Mouse (Mus musculus) bone marrow, adult 2 months (tissue): Measurements from ENCODE around the gene Nrip1.

Experiments
- CTCF ChIP-seq: fragments of 200-500 bp; IDR thresholded peaks from 2 replicates; pipeline ENCODE4 v1.5.1; 2011; ENCODE audit warnings: low read length, control low read depth; ENCODE audit not compliant: control insufficient read depth, insufficient read depth
- POLR2A ChIP-seq: fragments of 200-500 bp; IDR thresholded peaks from 2 replicates; pipeline ENCODE4 v1.6.1; 2011; ENCODE audit warnings: low read depth, mild to moderate bottlenecking, control low read depth, low read length, borderline replicate concordance; ENCODE audit not compliant: control insufficient read depth

DNA sequence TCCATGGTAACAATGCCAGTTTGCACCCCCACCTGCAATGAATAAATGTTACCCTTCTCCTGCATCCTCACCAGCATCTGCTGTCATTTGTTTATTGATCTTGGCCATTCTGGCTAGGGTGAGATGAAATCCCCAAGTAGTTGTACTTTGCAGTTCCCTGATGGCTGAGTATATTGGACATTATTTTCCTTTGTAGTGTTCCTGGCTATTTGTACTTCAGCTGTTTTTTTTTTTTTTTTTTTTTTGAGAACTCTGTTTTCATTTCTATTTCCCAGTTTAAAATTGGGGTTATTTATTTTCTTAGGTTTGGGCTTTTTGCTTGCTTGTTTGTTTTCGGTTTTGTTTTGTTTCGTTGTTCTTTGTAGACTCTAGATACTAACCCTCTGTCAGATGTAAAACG, 19.6 kb upstream of the Nrip1 start:
- no peak for TF ChIP-seq CTCF
- no peak for TF ChIP-seq POLR2A
